Mouse (Mus musculus): ENCODE results near the gene Tgfb1i1.

Tgfb1i1 gene

GRCm38 (mm10) chr7:128282532-128283244, 36.1 kb downstream of the Tgfb1i1 start:
- in situ Hi-C loops (cut with MboI, MseI): no loop called here

- in situ Hi-C loops (cut with MboI, MseI): no loop called here
Measured at GRCm38 (mm10) chr7:128284047-128284446, 37.4 kb downstream of the Tgfb1i1 start.

GRCm38 (mm10) chr7:128285060-128285459, 38.4 kb downstream of the Tgfb1i1 start:
- in situ Hi-C loops (cut with MboI, MseI): no loop called here

DNA sequence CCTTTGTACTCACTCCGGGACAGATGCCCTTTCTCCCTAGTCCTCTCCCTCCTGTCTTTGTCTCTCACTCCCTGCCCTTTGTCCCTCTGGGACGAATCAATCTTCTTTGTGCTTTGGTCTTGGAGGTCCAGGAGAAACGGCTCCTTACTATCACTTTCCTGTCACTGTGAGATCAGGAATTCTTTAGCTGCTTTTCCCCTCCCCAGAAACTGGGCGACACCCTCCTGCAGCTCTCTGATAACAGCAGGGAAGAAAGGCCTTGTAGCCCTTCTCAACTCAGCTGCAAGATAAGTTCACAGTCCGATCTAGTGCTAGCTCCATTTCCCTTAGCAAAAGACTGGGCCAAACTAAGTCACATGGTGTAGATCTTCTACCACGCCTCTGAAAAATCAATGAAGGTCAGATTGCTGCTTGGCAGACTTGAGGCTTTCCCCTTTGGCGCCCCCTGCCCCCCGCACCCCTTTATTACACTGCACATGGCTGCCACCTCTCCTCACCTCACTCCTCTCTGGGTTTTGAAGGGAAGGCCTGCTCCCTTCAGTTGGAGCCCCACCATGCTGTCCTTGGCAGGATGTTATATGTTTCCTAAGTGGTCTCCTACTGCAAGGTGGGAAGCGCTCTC, 42.4 kb downstream of the Tgfb1i1 start:
- in situ Hi-C loops (cut with MboI, MseI): no loop called here

GRCm38 (mm10) chr7:128294785-128295184, 48.2 kb downstream of the Tgfb1i1 start:
- in situ Hi-C loops (cut with MboI, MseI): no loop called here

DNA sequence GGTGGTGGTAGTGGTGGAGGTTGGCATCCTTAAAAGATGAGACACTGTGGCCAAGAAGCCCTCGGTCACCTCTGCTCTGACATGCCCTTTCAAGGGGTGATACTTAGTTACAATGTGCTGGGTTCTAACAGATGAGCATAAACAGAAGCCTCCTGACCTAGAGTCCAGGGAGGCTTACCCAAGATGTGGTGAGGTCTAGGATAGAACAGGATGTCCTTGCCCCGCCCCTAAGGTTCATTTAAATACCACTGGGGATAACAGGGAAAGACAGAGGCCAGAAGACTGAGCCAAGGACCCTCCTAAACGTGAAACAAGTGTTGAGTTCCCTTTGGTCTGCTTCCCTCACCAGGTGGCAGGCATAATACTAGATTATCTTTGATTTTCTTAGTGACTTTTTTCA, 49.9 kb downstream of the Tgfb1i1 start:
- in situ Hi-C loops (cut with MboI, MseI): no loop called here

GRCm38 (mm10) chr7:128297291-128297616, 50.6 kb downstream of the Tgfb1i1 start:
- in situ Hi-C loops (cut with MboI, MseI): no loop called here

GRCm38 (mm10) chr7:128297617-128298480, 51.2 kb downstream of the Tgfb1i1 start, which contains the start of gene BC017158:
BC017158 (minus strand) TSS chr7:128298170.
- in situ Hi-C loops (cut with MboI, MseI): no loop called here

- in situ Hi-C loops (cut with MboI, MseI): no loop called here
Measured at GRCm38 (mm10) chr7:128298481-128299342, 52.1 kb downstream of the Tgfb1i1 start.

DNA sequence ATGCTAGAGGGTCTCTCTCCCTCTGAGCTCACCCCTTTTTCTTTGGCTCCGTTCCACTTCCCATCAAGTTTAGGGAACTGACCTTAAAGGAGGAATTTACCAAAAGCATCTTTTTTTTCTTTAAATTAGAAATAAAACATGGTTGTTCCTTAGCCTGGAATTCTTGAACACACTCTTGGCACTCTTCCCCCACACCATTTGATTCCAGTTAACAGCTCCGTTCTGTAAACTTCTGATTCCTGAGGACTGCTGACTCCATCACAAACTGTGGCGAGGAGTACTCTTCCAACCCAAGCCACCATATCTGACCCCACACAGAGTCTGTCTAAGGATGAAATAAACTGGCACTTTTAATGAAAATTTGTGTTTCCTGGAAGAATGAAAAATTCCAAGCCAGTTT, 54.3 kb downstream of the Tgfb1i1 start:
- in situ Hi-C loops (cut with MboI, MseI): no loop called here

DNA sequence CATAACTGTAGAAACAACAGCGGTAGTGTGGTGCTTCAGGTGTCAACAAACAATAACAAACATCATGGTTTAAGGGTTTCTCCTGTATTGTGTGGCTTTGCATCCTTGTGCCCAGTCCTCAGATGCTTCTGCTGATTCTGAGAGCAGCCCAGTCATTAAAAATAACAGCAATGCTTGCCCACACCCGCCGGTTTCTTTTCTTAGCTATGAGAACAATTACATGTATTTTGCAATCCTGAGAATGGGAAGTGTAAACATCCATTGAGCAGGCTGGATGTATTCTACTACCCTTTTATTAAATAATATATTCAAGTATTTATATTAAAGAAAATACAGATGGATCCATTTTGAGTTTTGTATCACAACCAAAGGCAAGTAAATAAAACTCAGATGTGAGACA, 55.5 kb downstream of the Tgfb1i1 start:
- in situ Hi-C loops (cut with MboI, MseI): no loop called here

DNA sequence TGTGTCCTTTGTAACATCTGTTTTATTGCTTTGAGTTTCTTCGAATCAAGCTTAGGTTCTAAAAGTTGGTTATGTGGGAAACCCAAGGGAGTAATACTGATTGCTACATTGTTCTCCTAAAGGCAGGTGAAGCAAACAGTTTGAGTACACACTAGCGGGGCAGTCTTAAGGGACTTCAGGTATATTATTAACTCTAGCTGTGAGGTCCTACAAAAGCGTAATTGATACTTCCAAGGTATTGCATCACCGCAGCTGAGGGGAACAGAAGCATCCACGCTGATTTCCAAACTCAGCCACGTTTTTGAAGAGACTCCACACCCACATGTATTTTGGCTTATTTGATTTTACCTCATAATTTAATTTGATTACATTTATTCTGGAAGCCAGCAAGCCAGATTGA, 57.6 kb downstream of the Tgfb1i1 start:
- in situ Hi-C loops (cut with MboI, MseI): no loop called here

- in situ Hi-C loops (cut with MboI, MseI): no loop called here
Measured at GRCm38 (mm10) chr7:128304907-128305306, 58.3 kb downstream of the Tgfb1i1 start.
